Comparison of ENCODE assay signal across 8 mouse cellular contexts in the genomic region with DNA sequence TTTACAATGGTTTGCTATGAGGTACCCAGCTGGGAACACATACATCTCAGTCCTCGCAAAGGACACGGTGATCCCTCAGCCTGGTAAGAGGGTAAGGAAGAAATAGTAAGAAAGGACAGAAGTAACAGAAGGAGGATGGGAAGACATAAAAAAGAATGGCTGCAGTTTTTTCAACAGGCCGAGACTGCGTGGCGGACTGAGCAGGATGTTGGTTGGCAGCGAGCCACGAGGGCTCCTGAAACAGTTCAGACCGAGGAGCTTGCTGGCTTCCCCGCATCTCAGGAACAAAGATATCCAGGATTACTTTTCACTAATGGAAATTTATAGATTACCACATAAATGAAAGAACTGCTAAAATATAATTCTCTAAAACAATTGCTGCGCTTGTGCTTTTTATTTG.
DNase-seq lines count a peak whose midpoint lies in the region; ATAC-seq and TF ChIP-seq lines count a peak whose summit lies in the region.

No protein-coding gene starts in this region.

- H3K4me1 ChIP-seq in heart, postnatal 0 days (ENCODE audit: control insufficient read depth, insufficient read depth) = no peaks in the 10 kb centered on the region

- no peaks in the 10 kb centered on the region for H3K36me3 ChIP-seq in heart, postnatal 0 days (replicated peaks; ENCODE audit: control insufficient read depth, insufficient read depth, low read length)

- H3K4me3 ChIP-seq in gastrocnemius, adult 2 months = no peak overlapping the region
- no peak overlapping the region for H3K4me3 ChIP-seq in heart, postnatal 0 days (ENCODE audit: low read depth, low read length)

- WGBS in heart, postnatal 0 days = 26% methylated on average over 10 of the region's 10 CpGs

- H3K27ac ChIP-seq in gastrocnemius, adult 2 months = no peak overlapping the region
- H3K27ac ChIP-seq in heart, postnatal 0 days (ENCODE audit: low read depth) = no peak overlapping the region

- no peak for TF ChIP-seq CTCF in gastrocnemius, adult 2 months (IDR thresholded peaks at IDR 0.05)
- no peak for TF ChIP-seq CTCF in heart, postnatal 0 days (IDR thresholded peaks at IDR 0.05; ENCODE audit: low read depth)

- intact Hi-C loops in gastrocnemius, adult 2 months (cut with DNase I) = no loop called here

- TF ChIP-seq EP300 in heart, postnatal 0 days (IDR thresholded peaks at IDR 0.05; ENCODE audit: low read depth) = no peak

- 0 out of 2 replicates have a peak overlapping the region, but pooled peaks have one; percentile 11 for H3K4me2 ChIP-seq in heart, postnatal 0 days (ENCODE audit: low read depth, low read length)

- peak; percentile 67 for DNase-seq in gastrocnemius, adult 2 months
- DNase-seq in gastrocnemius, postnatal 25 days = no peak
- DNase-seq in ovary, postnatal 36 days (ENCODE audit: low spot score) = peak; percentile 28
- no peak for DNase-seq in ovary, adult 18-20 months (ENCODE audit: low spot score)
- peak; percentile 74 for DNase-seq in heart, postnatal 0 days (ENCODE audit: low spot score)
- peak; percentile 70 for DNase-seq in right cerebral cortex, postnatal 4 days
- DNase-seq in thymus, postnatal 36 days = no peak
- DNase-seq in natural killer cell, adult 2 months (ENCODE audit: low spot score in 2 of 2) = no peak

- H3K9me3 ChIP-seq in heart, postnatal 0 days (replicated peaks; ENCODE audit: control insufficient read depth, low read length) = no peaks in the 10 kb centered on the region

- no peaks in the 10 kb centered on the region for H3K27me3 ChIP-seq in heart, postnatal 0 days (ENCODE audit: control insufficient read depth, insufficient read depth, low read length)

- no peak for ATAC-seq in heart, postnatal 0 days (ENCODE audit: insufficient read depth, low read depth)

- no peak overlapping the region for H3K9ac ChIP-seq in heart, postnatal 0 days (replicated peaks; ENCODE audit: low read depth, low read length)

Comparison
In these comparisons a context has a peak if more than half of its experiments do, and no peak if none do; other contexts are left out.
1. DNase-seq: peak in gastrocnemius, adult 2 months (single experiment), ovary, postnatal 36 days (single experiment), heart, postnatal 0 days (single experiment) and right cerebral cortex, postnatal 4 days (single experiment); none in gastrocnemius, postnatal 25 days (single experiment), ovary, adult 18-20 months (single experiment), thymus, postnatal 36 days (0 of 2) and natural killer cell, adult 2 months (0 of 2).